Mouse (Mus musculus) heart, postnatal 0 days (tissue): ENCODE measurements around the gene Pofut2.

ENCODE experiments used
- CTCF ChIP-seq: IDR thresholded peaks from 2 replicates; pipeline ENCODE4 v1.5.1; 2016; ENCODE audit warnings: antibody characterized with exemption, control low read depth, low read depth
- EP300 ChIP-seq: IDR thresholded peaks from 2 replicates; pipeline ENCODE4 v1.6.1; 2016; ENCODE audit warnings: antibody characterized with exemption, low read depth

DNA sequence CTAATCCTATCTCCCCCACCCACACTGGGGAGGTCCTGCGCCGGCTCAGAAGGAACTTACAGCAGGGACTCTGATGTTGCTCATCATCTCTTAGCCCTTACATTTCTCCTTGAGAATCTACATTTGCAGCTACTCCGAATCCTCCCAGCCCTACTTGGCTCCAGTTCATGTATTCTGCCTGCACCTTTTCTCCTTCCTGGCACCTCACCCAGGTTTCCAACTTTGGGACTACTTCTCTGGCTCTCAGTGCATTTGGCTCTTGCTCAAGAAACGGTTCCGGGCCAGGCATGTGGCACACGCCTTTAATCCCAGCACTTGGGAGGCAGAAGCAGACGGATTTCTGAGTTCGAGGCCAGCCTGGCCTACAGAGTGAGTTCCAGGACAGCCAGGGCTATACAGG, 28.6 kb downstream of the Pofut2 start:
- TF ChIP-seq CTCF: no peak
- TF ChIP-seq EP300: no peak
